Mouse (Mus musculus): Measurements from ENCODE around the gene Tmem205.

The Tmem205 gene

DNA sequence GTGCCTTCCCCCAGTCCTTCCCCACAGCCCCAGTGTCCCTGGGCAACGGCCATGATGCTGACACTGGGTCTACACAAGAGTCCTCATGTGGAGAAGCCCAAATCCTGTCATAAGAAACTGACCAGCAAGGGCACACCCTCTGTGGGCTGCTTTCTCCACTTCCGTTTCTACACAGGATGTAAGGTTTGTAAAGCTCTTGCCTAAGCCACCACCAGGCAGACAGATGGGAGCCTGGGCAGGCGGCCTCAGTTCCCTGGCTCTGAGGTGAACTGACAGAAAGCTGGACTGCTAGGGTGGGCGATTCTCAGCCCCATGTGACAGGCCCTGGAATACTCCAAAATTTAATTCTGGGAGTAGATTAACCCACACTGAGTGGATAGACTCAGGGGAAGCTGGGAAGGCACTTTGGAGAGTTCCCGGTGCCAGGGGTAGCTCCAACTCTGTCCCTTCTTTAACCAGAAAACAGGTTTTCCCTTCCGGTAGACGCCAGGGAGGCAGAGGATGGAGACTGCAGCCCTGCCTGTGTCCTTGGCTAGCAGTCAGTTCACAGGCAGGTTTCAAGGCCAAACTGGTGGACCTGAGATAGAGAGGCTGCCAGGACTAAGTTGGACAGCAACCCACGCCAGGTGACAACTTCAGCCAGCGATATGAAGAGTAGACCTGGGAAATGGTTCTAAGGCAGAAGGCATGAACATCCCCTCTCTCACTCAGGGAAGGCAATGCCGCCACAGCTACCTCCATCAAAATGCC is 17.7 kb downstream of the Tmem205 start:
- DNase-seq: no peak

DNA sequence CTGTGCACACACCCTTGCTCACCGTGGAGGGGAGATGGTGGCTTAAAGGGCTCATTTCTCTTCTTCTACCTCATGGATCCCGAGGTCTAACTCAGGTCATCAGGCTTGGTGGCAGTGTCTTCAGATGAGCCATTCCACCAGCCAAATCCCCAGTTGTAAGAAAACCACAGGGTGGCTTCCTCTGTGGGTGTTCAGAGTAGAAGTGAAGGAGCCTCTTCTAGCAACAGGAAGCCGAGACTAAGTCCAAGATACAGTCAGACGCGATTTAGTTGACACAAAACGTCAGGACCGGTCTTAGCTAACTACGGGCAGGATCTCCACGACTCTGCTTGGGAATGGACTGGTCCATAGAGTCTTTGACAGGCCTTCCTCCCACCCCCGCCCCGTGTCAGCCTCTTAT is 19.1 kb downstream of the Tmem205 start:
- no peak for DNase-seq

DNA sequence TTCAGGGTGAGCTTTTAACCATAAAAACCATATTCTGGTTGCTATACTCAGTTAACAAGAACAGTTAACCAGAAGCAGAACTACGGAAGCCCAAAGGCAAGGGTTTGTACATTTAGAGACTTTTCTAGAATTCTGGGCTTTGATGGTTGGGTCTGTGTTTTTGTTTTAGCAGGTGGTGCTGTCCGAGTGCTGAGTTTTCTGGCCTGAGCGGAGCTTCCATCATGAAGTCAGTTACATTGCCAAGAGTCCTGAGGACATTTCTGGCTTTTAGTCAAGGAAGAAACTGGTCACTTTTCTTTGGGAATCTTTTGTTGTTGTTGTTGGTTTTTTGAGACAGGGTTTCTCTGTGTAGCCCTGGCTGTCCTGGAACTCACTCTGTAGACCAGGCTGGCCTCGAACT is 23.3 kb downstream of the Tmem205 start:
- no peak for DNase-seq

DNA sequence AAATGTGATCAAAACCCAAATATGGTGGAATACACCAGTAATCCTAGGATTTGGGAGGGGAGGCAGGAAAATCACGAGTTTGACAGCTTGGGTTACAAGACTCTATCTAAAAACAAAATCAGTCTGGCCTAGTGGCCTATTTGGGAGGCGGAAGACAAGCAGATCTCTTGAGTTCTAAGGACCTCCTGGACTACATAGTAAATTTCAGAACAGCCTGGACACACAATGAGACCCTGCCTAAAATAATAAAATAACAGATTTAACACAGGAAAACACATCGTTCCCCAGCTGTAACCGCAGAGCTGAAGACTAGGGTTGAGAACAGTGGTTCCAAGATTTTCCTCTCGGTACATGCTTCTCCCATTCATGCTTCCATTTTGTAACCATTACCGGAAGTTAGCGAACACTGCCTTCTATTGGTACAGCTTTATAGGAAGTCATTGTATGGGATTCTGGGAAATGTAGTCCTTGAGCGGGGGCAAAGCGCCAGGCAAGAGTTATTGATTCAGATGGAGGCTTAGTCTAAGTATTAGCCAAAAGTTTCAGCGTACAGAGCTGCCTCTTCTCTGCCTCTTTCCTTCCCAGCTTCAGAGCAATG is 26.0 kb downstream of the Tmem205 start:
- peak; percentile 69 for DNase-seq

DNA sequence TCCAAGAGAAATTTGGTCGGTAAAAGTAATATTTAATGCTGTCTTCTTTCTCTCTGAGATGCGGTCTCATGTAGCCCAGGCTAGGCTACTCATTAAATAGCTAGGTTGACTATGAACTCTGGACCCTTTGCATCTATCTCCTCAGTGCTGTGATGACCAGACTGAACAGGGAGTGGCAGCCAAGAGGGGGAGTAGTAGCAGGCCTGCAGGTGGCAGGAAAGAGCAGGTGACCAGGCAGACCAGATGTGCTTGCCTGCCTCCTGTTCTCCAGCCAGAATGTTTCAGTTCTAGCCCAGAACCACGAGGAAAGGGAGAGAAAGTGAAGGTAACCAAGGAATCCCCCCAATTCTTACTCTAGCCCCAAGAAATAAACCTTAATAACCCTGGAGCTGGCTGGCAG is 38.1 kb downstream of the Tmem205 start:
- no peak for DNase-seq

DNA sequence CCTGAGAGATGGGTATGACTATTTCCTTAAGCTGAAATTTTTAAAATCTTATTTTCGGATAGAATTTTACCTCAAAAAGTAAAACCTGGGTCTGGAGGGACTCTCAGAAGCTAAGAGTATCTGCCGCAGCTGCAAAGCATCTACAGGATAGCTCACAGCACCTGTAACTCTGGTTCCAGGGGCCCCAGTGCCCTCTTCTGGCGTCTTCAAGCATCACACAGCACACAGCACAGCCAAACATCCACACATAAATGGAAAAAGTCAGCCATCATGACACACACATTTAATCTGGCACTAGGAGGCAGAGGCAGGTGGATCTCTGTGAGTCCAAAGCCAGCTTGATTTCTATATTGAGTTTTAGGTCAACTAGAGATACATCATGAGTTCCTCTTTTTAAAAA is 50.8 kb downstream of the Tmem205 start:
- no peak for DNase-seq

DNA sequence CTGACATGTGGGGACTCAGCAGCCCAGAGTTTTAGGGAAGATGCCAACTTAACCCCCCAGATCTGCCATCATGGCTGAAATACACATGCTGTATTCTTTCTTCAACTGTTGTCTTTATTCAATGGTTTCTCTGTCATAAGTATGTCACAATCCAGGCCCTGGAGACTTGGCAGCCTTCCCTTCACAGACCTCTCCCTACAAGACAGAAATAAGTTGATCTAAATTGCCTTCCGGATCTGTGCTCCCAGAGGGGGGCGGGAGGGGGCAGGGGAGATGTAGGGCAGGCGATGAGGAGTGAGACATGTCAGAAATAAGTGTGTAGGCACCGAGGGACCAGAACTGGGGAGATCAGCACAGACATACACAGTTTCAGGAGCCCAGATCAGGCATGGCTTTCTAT is 55.2 kb downstream of the Tmem205 start:
- DNase-seq: no peak
